Mouse (Mus musculus) liver, embryonic 11.5 days (tissue): ENCODE measurements around the gene Kng1. TPM values are rescaled to one million over a fixed set of nuclear protein-coding genes. Genes with fewer than 3 reads are reported as not detected.

Experiments used
- ATAC-seq: fragments of 200-750 bp; cut with Nextera tagmentation; replicated peaks from 2 replicates; pipeline ENCODE4 v1.8.0; 2017; ENCODE audit warnings: moderate number of reproducible peaks, mild to moderate bottlenecking, moderate TSS enrichment, moderate library complexity; ENCODE audit not compliant: low FRiP score
- DNase-seq: peaks from one replicate; pipeline ENCODE4 v3.0.0-alpha.2; 2017; ENCODE audit warnings: low spot score
- H3K27ac ChIP-seq: fragments of 300-500 bp; sonication (generic); 2 replicates; pipeline ENCODE4 v1.5.1; 2014; ENCODE audit warnings: mild to moderate bottlenecking, low read depth, low read length, control low read depth
- H3K27me3 ChIP-seq: fragments of 300-500 bp; sonication (generic); replicated peaks from 2 replicates; pipeline ENCODE4 v1.6.1; 2014; ENCODE audit warnings: low read length, mixed read lengths; ENCODE audit not compliant: control insufficient read depth, insufficient read depth
- H3K36me3 ChIP-seq: fragments of 300-500 bp; sonication (generic); 2 replicates; pipeline ENCODE4 v1.6.1; 2014; ENCODE audit warnings: mild to moderate bottlenecking, low read length, moderate library complexity, mixed read lengths; ENCODE audit not compliant: control insufficient read depth, insufficient read depth
- H3K4me1 ChIP-seq: fragments of 300-500 bp; sonication (generic); replicated peaks from 2 replicates; pipeline ENCODE4 v1.6.1; 2014; ENCODE audit warnings: low read length, mixed read lengths; ENCODE audit not compliant: control insufficient read depth, insufficient read depth
- H3K4me2 ChIP-seq: fragments of 300-500 bp; sonication (generic); 2 replicates; pipeline ENCODE4 v1.6.1; 2014; ENCODE audit warnings: mild to moderate bottlenecking, control low read depth, moderate library complexity
- H3K4me3 ChIP-seq: fragments of 300-500 bp; sonication (generic); 2 replicates; pipeline ENCODE4 v1.5.1; 2014; ENCODE audit warnings: low read depth, low read length, control low read depth
- H3K9ac ChIP-seq: fragments of 300-500 bp; sonication (generic); 2 replicates; pipeline ENCODE4 v1.6.1; 2014; ENCODE audit warnings: low read depth, low read length, control low read depth
- H3K9me3 ChIP-seq: fragments of 300-500 bp; sonication (generic); 2 replicates; pipeline ENCODE4 v1.6.1; 2016; ENCODE audit warnings: low read length, inconsistent platforms, mixed read lengths; ENCODE audit not compliant: control insufficient read depth
- WGBS: fragments of 180-500 bp; shearing (Covaris S2); extraction: QIAGEN DNeasy Blood & Tissue Kit; methylation state at CpG from one replicate; pipeline ENCODE4 v1.1.7; 2014; 5-methylcytosine and 5-hydroxymethylcytosine counted together
- microRNA-seq: library from miRNA; unstranded; fragments of <30 nt; microRNA quantifications from one replicate; pipeline ENCODE4, GENCODE M21; 2017; ENCODE audit warnings: borderline number of aligned reads
- polyA plus RNA-seq: library from polyadenylated mRNA; unstranded; fragments of >200 nt; fragmentation: Nextera tagmentation; extraction: Ambion mirVana; gene quantifications from 2 replicates; pipeline ENCODE4 v1.2.1, GENCODE M21; 2014

The Kng1 gene
- polyA plus RNA-seq, 1 experiment from 2014 or later, result 87.0 TPM

- peaks cover 12% of the 10 kb centered on the region for H3K4me1 ChIP-seq
- 90% methylated on average over 3 of the region's 3 CpGs for WGBS
- no peak for ATAC-seq
- no peak overlapping the region for H3K27ac ChIP-seq
- DNase-seq, result no peak
- no peaks in the 10 kb centered on the region for H3K36me3 ChIP-seq
- no peaks in the 10 kb centered on the region for H3K9me3 ChIP-seq
- no peak overlapping the region for H3K4me3 ChIP-seq
- H3K4me2 ChIP-seq, result no peak overlapping the region
- H3K9ac ChIP-seq, result no peak overlapping the region
- H3K27me3 ChIP-seq, result no peaks in the 10 kb centered on the region
Measured at GRCm38 (mm10) chr16:23130303-23130702, 72.6 kb downstream of the Kng1 start.

Small RNA genes within 50 kb of the gene (microRNA-seq; reads per million reads assigned to microRNA genes)
- gene Gm49346, result 2.8 reads per million

Other genes with a start within 250 kb of the Kng1 start
- gene Crygs, start 246.3 kb upstream of the Kng1 start, polyA plus RNA-seq, result not detected in 2 replicates
- 44.8 and 47.3 TPM in 2 replicates for gene Tbccd1, start 200.2 kb upstream of the Kng1 start, polyA plus RNA-seq
- 125 and 131 TPM in 2 replicates for gene Dnajb11, start 200.0 kb upstream of the Kng1 start, polyA plus RNA-seq
- gene Ahsg, start 166.6 kb upstream of the Kng1 start, polyA plus RNA-seq, result 79.0 and 82.8 TPM in 2 replicates
- gene Fetub, start 139.5 kb upstream of the Kng1 start, polyA plus RNA-seq, result 0.22 and 0.69 TPM in 2 replicates
- 0.22 TPM in 1 of 2 replicates, not detected in the other for gene Hrg, start 106.8 kb upstream of the Kng1 start, polyA plus RNA-seq
- 0.27 and 0.34 TPM in 2 replicates for gene Kng2, start 28.4 kb upstream of the Kng1 start, polyA plus RNA-seq
- gene Eif4a2, start 49.6 kb downstream of the Kng1 start, polyA plus RNA-seq, result 189 and 200 TPM in 2 replicates
- gene Rfc4, start 69.9 kb downstream of the Kng1 start, polyA plus RNA-seq, result 204 and 227 TPM in 2 replicates
- not detected in 2 replicates for gene Adipoq, start 88.7 kb downstream of the Kng1 start, polyA plus RNA-seq
- gene St6gal1, start 166.9 kb downstream of the Kng1 start, polyA plus RNA-seq, result 16.1 and 18.7 TPM in 2 replicates